Mouse (Mus musculus) adrenal gland, postnatal 14 days (tissue): ENCODE data around the gene Kctd21. TPM values are rescaled to one million over a fixed set of nuclear protein-coding genes. Genes with fewer than 3 reads are reported as not detected.
A peak's percentile ranks its signal among the peaks of the same experiment; 100 is the strongest.

Experiments used
- DNase-seq: peaks from one replicate; pipeline ENCODE4 v3.0.0; 2021; ENCODE audit warnings: mixed read lengths
- total RNA-seq: library from RNA; stranded (reverse); gene quantifications from 2 replicates; pipeline ENCODE4 v1.2.3, GENCODE M21; 2021

The Kctd21 gene
- total RNA-seq, 1 experiment from 2014 or later: 5.8 TPM

GRCm38 (mm10) chr7:97387561-97388147 lies 55.5 kb downstream of the Kctd21 start:
- no peak for DNase-seq

GRCm38 (mm10) chr7:97388541-97388940 lies 56.4 kb downstream of the Kctd21 start:
- DNase-seq: no peak

GRCm38 (mm10) chr7:97391293-97392078 lies 59.4 kb downstream of the Kctd21 start:
- DNase-seq: peak; percentile 41

- no peak for DNase-seq
These were observed 59.9 kb downstream of the Kctd21 start for GRCm38 (mm10) chr7:97392079-97392445.

GRCm38 (mm10) chr7:97394375-97394774 lies 62.2 kb downstream of the Kctd21 start:
- no peak for DNase-seq

- no peak for DNase-seq
These were observed 66.8 kb downstream of the Kctd21 start for GRCm38 (mm10) chr7:97398943-97399342.

Other genes starting within 250 kb of the Kctd21 start
- 5.9 and 7.2 TPM in 2 replicates for gene Usp35, start 307 bp upstream of the Kctd21 start, total RNA-seq
- 16.3 and 18.0 TPM in 2 replicates for gene Alg8, start 39.3 kb downstream of the Kctd21 start, total RNA-seq
- gene Ndufc2, start 67.7 kb downstream of the Kctd21 start, total RNA-seq: 443 and 493 TPM in 2 replicates
- 655 and 670 TPM in 2 replicates for gene Thrsp, start 85.4 kb downstream of the Kctd21 start, total RNA-seq
- 1.7 and 2.8 TPM in 2 replicates for gene Kctd14, start 119.0 kb downstream of the Kctd21 start, total RNA-seq
- gene Ints4, start 148.6 kb downstream of the Kctd21 start, total RNA-seq: 52.2 and 53.5 TPM in 2 replicates
- 37.8 and 44.5 TPM in 2 replicates for gene Aamdc, start 247.2 kb downstream of the Kctd21 start, total RNA-seq
- gene Rsf1, start 247.6 kb downstream of the Kctd21 start, total RNA-seq: 25.9 and 30.8 TPM in 2 replicates